Mouse (Mus musculus) activated CD4-positive, CD25-positive, alpha-beta regulatory T cell (primary cell): ENCODE measurements around the gene Got1. TPM values are rescaled to one million over a fixed set of nuclear protein-coding genes. Genes with fewer than 3 reads are reported as not detected.

ENCODE experiments used
- polyA plus RNA-seq, 2 experiments: library from polyadenylated mRNA; unstranded; fragments of 100-300 nt; shearing (Covaris generic); gene quantifications; one replicate each; pipeline ENCODE4 v1.2.1; 2017

Gene Got1
- polyA plus RNA-seq: 10 to 100 TPM; 49.2 to 49.9 TPM

DNA sequence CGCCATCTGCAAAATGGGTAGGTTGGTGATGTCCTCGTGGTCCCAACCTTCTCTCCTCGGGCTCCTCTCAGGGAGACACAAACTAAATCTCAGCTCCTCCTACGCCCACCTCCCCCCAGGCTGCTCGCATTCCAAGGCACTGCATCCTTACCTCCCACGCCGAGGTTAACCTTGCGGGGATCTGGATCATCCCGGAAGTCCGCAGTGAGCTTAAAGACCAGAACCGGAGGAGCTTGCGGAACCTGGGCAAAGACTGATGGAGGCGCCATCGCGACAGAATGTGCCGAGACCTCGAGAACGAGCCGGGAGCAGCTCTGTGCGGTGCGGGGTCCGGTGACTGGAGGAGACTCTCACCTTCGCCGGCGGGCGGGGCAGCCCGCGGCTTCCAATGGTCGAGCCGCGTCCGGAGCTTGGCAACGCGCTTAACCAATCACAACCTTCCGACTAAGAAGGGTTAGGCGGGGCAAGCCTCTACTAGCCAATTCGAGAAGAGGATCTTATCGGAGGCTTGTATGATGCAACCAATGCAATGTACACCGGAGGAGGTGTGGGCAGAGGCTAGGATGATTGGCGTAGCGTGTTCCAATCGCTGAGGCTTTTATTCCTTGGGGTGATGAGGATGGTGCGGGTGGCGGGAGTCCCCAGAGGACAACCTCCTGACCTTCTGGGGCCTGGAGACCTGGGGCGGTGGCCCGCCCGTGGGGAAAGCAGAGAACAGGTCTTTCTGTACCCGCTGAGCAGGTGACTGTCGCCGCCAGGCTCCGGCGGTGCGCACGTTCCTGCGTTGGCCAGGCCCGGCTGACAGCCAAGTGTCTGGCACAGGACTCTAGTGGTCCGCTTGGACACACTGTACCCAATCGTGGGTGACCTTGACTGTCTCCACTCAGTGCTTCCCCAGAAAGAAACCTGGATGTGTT lies at the start of gene Got1:
Gene Got1, minus strand, starts transcription at position 419 of the 917 bp plus-strand sequence.

Other genes with a start within 250 kb of the Got1 start
- under 1 TPM in 1 of 2 experiments, not detected in 1; 0.04 TPM for gene Hpse2, start 136.2 kb downstream of the Got1 start, polyA plus RNA-seq
- not detected for gene Cnnm1, start 84.2 kb downstream of the Got1 start, polyA plus RNA-seq
- gene Nkx2-3, start 87.7 kb upstream of the Got1 start, polyA plus RNA-seq: not detected
- gene Slc25a28, start 150.3 kb upstream of the Got1 start, polyA plus RNA-seq: 10 to 100 TPM; 24.6 to 34.9 TPM
- gene Entpd7, start 165.1 kb upstream of the Got1 start, polyA plus RNA-seq: 1 to 10 TPM; 1.3 to 4.8 TPM
- gene Cutc, start 228.4 kb upstream of the Got1 start, polyA plus RNA-seq: 10 to 100 TPM; 11.1 to 14.6 TPM
- gene Cox15, start 228.4 kb upstream of the Got1 start, polyA plus RNA-seq: 10 to 100 TPM; 22.0 to 23.5 TPM